Mouse (Mus musculus): ENCODE measurements around the gene Epn1. TPM values are rescaled to one million over a fixed set of nuclear protein-coding genes. Genes with fewer than 3 reads are reported as not detected.

Gene Epn1
- total and polyA plus RNA-seq, 3 experiments: 75.5 to 147 TPM; not detected in 1

DNA sequence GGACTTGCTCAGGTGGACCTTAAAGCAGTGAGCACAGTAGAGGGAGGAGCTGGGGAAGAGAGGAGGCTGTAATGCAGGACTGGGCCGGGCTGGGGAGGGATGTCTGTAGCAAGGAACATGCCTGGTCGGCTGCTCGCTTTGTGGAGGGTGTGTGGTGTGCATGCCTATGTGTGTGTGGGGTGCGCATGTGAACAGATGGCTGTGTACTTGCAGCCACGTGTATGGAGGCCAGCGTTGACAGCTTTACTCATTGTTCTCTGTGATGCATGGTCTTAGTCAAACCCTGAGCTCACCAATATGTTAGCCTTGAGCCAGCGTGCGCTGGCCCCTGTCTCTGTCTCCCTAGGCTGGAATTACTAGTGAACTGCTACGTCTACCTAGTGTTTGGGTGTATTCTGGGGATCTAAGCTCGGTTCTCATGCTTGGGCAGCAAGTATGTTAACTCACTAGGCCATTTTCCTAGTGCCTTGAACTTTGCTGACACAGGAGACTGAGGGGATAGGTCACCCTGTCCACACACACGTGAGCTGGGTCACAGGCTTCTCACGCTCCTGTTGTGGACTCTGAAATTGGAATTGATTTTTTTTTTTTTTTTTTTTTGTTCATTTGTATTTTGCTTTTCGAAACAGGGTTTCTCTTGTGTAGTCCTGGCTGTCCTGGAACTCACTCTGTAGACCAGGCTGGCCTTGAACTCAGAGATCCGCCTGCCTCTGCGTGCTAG lies 11.1 kb downstream of the Epn1 start:
- Histone ChIP-seq H3K9me3 (replicated peaks; ENCODE audit: insufficient read depth, low read length) (no peaks in the 10 kb centered on the region), H3K27ac (ENCODE audit: control insufficient read depth, low read depth, low read length) (no peak overlapping the region), H3K79me2 (ENCODE audit: control insufficient read depth, insufficient read depth, low read length, poor library complexity) (peaks cover 21% of the 10 kb centered on the region), H3K27me3 (ENCODE audit: control insufficient read depth in 1 of 2, insufficient read depth in 2 of 2, low read length in 2 of 2) (no peaks in the 10 kb centered on the region), H3K4me1 (ENCODE audit: control insufficient read depth in 1 of 2, insufficient read depth in 2 of 2, low read length in 2 of 2) (no peaks in the 10 kb centered on the region), H3K9ac (ENCODE audit: control insufficient read depth, low read depth, low read length, poor library complexity, severe bottlenecking) (no peak overlapping the region), H3K36me3 (ENCODE audit: control insufficient read depth in 1 of 2, insufficient read depth in 2 of 2, low read length in 2 of 2) (peaks cover 0 to 19% of the 10 kb centered on the region in 2 experiments; a peak in 2 of 4 replicates), H3K4me3 (ENCODE audit: control insufficient read depth in 1 of 2, insufficient read depth in 1 of 2, low read depth in 2 of 2, low read length in 2 of 2) (no peak overlapping the region)
- no peak for TF ChIP-seq USF2 (IDR thresholded peaks at IDR 0.05; ENCODE audit: borderline replicate concordance in 1 of 2, insufficient read depth in 1 of 2, low read depth in 1 of 2, low read length in 2 of 2)
- no peak for TF ChIP-seq ZMIZ1 (IDR thresholded peaks at IDR 0.05; ENCODE audit: low read depth, low read length)
- no peak for TF ChIP-seq JUND (IDR thresholded peaks at IDR 0.05; ENCODE audit: low read depth, low read length)
- no peak for TF ChIP-seq E2F4 (IDR thresholded peaks at IDR 0.05; ENCODE audit: borderline replicate concordance, low read depth, low read length)
- no peak for TF ChIP-seq MYC (IDR thresholded peaks at IDR 0.05; ENCODE audit: low read depth, low read length)
- no peak for TF ChIP-seq RAD21 (IDR thresholded peaks at IDR 0.05; ENCODE audit: low read depth, low read length)
- no peak for TF ChIP-seq POLR2A (IDR thresholded peaks at IDR 0.05; ENCODE audit: control insufficient read depth in 1 of 2, insufficient read depth in 1 of 2, low read depth in 1 of 2, low read length in 2 of 2, poor library complexity in 1 of 2)
- no peak for TF ChIP-seq GABPA (IDR thresholded peaks at IDR 0.05; ENCODE audit: low read depth, low read length)
- TF ChIP-seq MEF2A (IDR thresholded peaks at IDR 0.05; ENCODE audit: extremely low read depth, insufficient replicate concordance, low read depth, low read length, poor library complexity, severe bottlenecking): no peak
- TF ChIP-seq BHLHE40 (IDR thresholded peaks at IDR 0.05; ENCODE audit: borderline replicate concordance, low read depth, low read length): no peak
- TF ChIP-seq ZNF384 (IDR thresholded peaks at IDR 0.05; ENCODE audit: low read depth, low read length): no peak
- no peak for TF ChIP-seq TAL1 (IDR thresholded peaks at IDR 0.05; ENCODE audit: low read length)
- no peak for TF ChIP-seq POLR2AphosphoS2 (IDR thresholded peaks at IDR 0.05; ENCODE audit: low read length)
- no peak for TF ChIP-seq CHD2 (IDR thresholded peaks at IDR 0.05; ENCODE audit: low read length)
- TF ChIP-seq MAZ (IDR thresholded peaks at IDR 0.05; ENCODE audit: low read depth, low read length): no peak
- no peak for TF ChIP-seq POLR2AphosphoS5 (IDR thresholded peaks at IDR 0.05; ENCODE audit: borderline replicate concordance, low read depth, low read length)
- no peak for TF ChIP-seq MAFK (IDR thresholded peaks at IDR 0.05; ENCODE audit: borderline replicate concordance, low read depth, low read length)
- no peak for DNase-seq (ENCODE audit: low read depth, low spot score)

DNA sequence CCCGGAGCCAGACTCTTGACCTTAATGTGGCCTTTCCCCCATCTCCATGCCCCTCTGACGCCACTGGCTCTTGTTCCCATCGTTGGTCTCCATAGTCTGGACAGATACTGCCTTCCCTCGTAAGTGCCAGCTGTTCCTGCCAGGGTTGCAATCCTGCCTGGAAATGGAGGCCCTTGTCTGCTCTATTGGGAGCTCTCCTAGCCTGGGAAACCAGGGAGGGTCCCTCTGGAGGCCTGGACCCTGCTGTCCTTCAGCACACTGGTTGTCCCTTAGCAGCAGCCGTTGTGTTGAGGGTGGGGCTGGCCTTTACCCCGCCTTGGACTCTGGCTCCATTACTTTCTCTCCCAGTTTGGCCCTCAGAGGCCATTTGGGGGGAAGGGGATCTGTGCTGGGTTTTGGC lies 12.3 kb downstream of the Epn1 start:
- peaks cover 0 to 19% of the 10 kb centered on the region in 2 experiments; a peak in 2 of 4 replicates for H3K36me3 ChIP-seq (ENCODE audit: control insufficient read depth in 1 of 2, insufficient read depth in 2 of 2, low read length in 2 of 2)
- no peak overlapping the region for H3K27ac ChIP-seq (ENCODE audit: control insufficient read depth, low read depth, low read length)
- H3K4me3 ChIP-seq (ENCODE audit: control insufficient read depth in 1 of 2, insufficient read depth in 1 of 2, low read depth in 2 of 2, low read length in 2 of 2): no peak overlapping the region
- no peak overlapping the region for H3K9ac ChIP-seq (ENCODE audit: control insufficient read depth, low read depth, low read length, poor library complexity, severe bottlenecking)
- no peaks in the 10 kb centered on the region for H3K27me3 ChIP-seq (ENCODE audit: control insufficient read depth in 1 of 2, insufficient read depth in 2 of 2, low read length in 2 of 2)
- no peaks in the 10 kb centered on the region for H3K9me3 ChIP-seq (replicated peaks; ENCODE audit: insufficient read depth, low read length)
- no peaks in the 10 kb centered on the region for H3K4me1 ChIP-seq (ENCODE audit: control insufficient read depth in 1 of 2, insufficient read depth in 2 of 2, low read length in 2 of 2)
- peaks cover 14% of the 10 kb centered on the region for H3K79me2 ChIP-seq (ENCODE audit: control insufficient read depth, insufficient read depth, low read length, poor library complexity)
- TF ChIP-seq SMC3 (IDR thresholded peaks at IDR 0.05; ENCODE audit: low read depth, low read length) (no peak), ETS1 (IDR thresholded peaks at IDR 0.05; ENCODE audit: low read depth, low read length) (no peak), MAZ (IDR thresholded peaks at IDR 0.05; ENCODE audit: low read depth, low read length) (no peak), MYB (IDR thresholded peaks at IDR 0.05; ENCODE audit: low read depth, low read length) (no peak), MXI1 (IDR thresholded peaks at IDR 0.05; ENCODE audit: low read depth, low read length) (no peak), GATA1 (IDR thresholded peaks at IDR 0.05; ENCODE audit: low read depth, low read length) (no peak), BHLHE40 (IDR thresholded peaks at IDR 0.05; ENCODE audit: borderline replicate concordance, low read depth, low read length) (no peak), CHD1 (IDR thresholded peaks at IDR 0.05; ENCODE audit: low read depth, low read length) (no peak), NELFE (IDR thresholded peaks at IDR 0.05; ENCODE audit: low read depth, low read length) (no peak), NRF1 (IDR thresholded peaks at IDR 0.05; ENCODE audit: insufficient read depth, low read depth, low read length, poor library complexity, severe bottlenecking) (no peak), HCFC1 (IDR thresholded peaks at IDR 0.05; ENCODE audit: low read depth, low read length) (no peak), RCOR1 (IDR thresholded peaks at IDR 0.05; ENCODE audit: low read depth, low read length) (no peak), MEF2A (IDR thresholded peaks at IDR 0.05; ENCODE audit: extremely low read depth, insufficient replicate concordance, low read depth, low read length, poor library complexity, severe bottlenecking) (no peak), TCF12 (IDR thresholded peaks at IDR 0.05; ENCODE audit: low read depth, low read length) (no peak)
- no peak for DNase-seq (ENCODE audit: low read depth, low spot score)

Measured in MEL (cell line).